Mouse (Mus musculus): ENCODE data around the gene Wars. TPM values are rescaled to one million over a fixed set of nuclear protein-coding genes. Genes with fewer than 3 reads are reported as not detected.

Gene Wars
- polyA plus RNA-seq, 1 experiment from 2014 or later: 140 TPM

MicroRNA genes within 50 kb of the gene (microRNA counts, 519-probe panel; counts per million panel counts)
- microRNA mmu-miR-345-3p (31.2 counts per million), microRNA mmu-miR-345-5p (4,055 counts per million, percentile 31 among the panel's probes with 10 or more counts)

Small RNA genes within 50 kb of the gene (microRNA-seq; reads per million reads assigned to microRNA genes)
- gene Mir345 (ENCODE audit: insufficient number of aligned reads): 223 reads per million, percentile 46 among the genes with 10 or more reads in this experiment

Other genes with a start within 250 kb of the Wars start
- gene Degs2, start 191.9 kb downstream of the Wars start, polyA plus RNA-seq (2014; fragmentation: Nextera tagmentation; extraction: Ambion mirVana): 1.8 and 2.5 TPM in 2 replicates
- 20.8 and 22.1 TPM in 2 replicates for gene Yy1, start 101.2 kb downstream of the Wars start, polyA plus RNA-seq (2014; fragmentation: Nextera tagmentation; extraction: Ambion mirVana)
- 13.8 and 14.6 TPM in 2 replicates for gene Slc25a29, start 58.3 kb downstream of the Wars start, polyA plus RNA-seq (2014; fragmentation: Nextera tagmentation; extraction: Ambion mirVana)
- 10.0 and 12.2 TPM in 2 replicates for gene Slc25a47, start 58.1 kb downstream of the Wars start, polyA plus RNA-seq (2014; fragmentation: Nextera tagmentation; extraction: Ambion mirVana)
- gene Wdr25, start 543 bp downstream of the Wars start, polyA plus RNA-seq (2014; fragmentation: Nextera tagmentation; extraction: Ambion mirVana): 5.7 and 7.2 TPM in 2 replicates
- gene Begain, start 174.0 kb upstream of the Wars start, polyA plus RNA-seq (2014; fragmentation: Nextera tagmentation; extraction: Ambion mirVana): 6.6 and 7.3 TPM in 2 replicates